Mouse (Mus musculus): ENCODE results near the gene Cyp2b13.
"Not testable (repeated sequence)": the region's sequence is repeated elsewhere in the genome, so short reads cannot be mapped to it uniquely, and the experiment has no call there.

Gene Cyp2b13

DNA sequence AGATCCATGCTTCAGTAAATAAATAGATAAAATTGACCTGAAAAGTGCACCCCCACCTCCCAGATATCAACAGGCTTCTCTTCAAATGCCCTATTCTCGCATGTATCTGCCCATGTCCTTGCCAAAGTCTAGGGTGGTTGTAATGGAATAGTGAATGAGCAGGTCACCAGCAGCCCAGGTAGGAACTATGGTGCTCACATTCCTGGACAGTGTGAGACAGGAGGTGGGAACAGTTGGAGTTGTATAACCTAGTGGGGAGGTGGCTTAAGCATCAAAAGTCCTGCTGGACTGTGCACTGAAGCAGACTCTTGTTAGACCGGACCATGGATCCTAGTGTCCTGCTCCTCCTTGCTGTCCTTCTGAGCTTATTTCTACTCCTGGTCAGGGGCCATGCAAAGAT, at the start of gene Cyp2b13:
Cyp2b13 (plus strand) TSS at position 301 of the 400 bp plus-strand sequence.
- DNase-seq = not testable (repeated sequence)

DNA sequence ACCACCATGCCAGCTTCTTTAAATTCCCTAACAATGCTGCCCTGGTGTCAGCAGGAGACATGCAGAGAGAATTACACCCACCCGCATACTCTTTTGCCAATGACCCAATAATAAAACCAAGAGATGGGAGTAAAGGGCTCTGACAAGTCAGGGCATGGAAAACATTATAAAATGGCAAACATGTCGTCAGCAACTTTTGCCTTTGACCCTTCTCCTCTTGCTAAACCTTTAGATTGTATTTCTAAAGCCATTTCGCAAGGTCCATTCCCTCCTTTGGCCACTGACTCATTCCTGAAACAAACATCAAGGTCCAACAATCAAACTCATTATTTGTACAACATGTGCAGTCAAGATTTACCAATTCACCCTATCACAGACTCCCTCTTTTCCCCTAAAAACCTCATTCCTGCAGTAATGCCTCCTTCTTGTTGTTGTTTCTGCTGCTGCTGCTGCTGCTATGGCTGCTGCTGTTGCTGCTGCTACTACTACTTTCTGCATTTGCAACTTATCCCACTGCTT, 41.4 kb upstream of the Cyp2b13 start:
- DNase-seq = not testable (repeated sequence)

DNA sequence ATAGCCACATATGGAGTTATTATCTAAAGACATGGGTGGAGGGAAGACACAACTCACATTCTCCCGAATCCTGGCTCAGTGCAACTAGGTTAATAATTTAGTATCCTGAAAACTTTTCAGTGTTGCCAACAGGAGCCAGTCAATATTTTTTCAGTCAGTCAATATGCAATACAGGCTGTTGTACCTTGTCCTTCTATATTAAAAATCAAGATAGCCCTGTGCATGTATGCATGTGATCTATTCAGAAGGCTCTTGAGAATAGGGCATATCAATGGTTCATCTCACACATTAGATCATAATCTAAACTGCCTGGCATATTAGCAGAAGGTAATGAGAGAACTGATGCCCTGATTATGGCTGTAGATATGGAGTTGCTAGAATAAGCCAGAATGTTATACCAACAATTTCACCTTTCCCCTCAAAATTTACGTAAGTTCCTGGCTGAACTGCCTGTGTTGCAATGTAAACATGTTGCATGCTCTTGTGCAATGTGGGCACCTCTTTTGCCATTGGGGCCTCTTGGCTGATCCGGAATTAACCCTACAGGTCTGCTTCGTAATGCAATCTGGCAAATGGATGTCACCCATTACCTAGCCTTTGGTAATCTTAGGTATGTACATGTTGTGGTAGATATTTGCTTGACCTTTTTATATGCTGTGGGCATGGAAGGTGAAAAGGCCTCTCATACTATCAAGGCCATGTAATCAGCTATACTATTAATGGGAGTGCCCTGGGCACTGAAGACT, 6.2 kb upstream of the Cyp2b13 start:
- not testable (repeated sequence) for DNase-seq

DNA sequence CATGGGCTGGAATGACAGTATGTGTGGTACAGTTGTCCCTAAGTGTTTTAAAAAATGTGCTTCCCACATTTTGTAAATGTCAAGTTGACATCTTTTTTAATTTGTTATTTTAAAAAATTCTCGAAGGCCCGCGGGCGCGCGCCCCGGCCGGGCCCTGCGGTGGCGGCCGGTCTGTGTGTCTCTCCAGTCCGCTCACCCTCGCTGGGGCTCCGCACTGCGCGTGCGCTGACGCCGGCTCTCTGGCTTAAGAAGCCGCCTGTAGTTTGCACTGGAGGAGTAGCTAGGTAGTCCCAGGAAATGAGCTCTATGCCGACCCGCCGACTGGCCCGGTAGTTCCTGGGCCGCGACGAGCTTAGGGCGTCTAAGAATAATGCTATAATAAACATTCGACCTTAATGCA, 10.4 kb downstream of the Cyp2b13 start:
- DNase-seq = not testable (repeated sequence)

DNA sequence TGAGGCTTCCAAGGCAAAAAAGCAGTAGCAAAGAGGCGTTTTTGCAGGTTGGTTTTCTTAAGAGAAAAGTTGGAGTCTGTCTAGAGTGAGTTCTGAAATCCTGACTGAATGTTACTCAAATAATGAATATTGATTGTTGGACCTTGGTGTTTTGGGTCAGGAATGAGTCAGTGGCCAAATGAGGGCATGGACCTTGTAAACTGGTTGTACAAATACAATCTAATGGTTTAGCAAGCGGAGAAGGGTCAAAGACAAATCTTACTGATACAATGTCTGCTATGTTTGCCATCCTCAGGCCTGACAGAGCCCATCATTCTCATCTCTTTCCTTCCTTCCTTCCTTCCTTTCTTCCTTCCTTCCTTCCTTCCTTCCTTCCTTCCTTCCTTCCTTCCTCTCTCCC, 21.3 kb downstream of the Cyp2b13 start:
- DNase-seq = no peak

DNA sequence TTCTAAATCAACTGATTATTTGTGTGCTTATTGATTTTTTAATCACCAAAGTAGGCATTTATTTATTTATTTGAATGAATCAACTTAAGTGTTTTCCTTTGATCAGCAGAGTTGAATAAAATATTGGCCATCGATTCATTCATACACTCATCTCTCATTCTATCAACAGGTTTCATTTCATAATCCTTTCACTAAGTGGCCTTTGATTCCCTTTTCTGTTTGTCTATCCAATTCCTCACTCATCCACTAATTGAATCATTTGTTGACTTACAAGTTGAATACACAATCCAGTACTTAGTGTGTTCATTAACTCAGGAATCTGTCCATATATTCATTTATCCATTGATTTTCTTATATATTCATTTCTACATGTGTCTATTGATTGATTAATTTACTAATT, 26.1 kb downstream of the Cyp2b13 start:
- no peak for DNase-seq

DNA sequence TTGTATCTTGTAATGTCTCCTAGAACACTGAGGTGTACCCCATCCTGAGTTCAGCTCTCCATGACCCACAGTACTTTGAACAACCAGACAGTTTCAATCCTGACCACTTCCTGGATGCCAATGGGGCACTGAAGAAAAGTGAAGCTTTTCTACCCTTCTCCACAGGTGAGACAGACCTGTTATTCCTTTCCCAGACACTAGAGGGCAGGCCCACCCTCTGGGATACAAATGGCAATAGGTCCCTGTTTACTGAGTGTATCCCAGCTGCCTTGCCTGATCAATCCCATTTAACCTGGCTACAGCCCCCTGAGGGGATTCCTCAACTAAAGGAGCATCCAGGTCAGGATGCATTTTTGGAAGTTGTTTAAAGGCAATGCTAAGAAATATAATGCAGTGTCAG, 27.3 kb downstream of the Cyp2b13 start:
- DNase-seq = not testable (repeated sequence)

DNA sequence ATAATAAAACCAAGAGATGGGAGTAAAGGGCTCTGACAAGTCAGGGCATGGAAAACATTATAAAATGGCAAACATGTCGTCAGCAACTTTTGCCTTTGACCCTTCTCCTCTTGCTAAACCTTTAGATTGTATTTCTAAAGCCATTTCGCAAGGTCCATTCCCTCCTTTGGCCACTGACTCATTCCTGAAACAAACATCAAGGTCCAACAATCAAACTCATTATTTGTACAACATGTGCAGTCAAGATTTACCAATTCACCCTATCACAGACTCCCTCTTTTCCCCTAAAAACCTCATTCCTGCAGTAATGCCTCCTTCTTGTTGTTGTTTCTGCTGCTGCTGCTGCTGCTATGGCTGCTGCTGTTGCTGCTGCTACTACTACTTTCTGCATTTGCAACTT, 78.3 kb downstream of the Cyp2b13 start:
- DNase-seq = not testable (repeated sequence)

DNA sequence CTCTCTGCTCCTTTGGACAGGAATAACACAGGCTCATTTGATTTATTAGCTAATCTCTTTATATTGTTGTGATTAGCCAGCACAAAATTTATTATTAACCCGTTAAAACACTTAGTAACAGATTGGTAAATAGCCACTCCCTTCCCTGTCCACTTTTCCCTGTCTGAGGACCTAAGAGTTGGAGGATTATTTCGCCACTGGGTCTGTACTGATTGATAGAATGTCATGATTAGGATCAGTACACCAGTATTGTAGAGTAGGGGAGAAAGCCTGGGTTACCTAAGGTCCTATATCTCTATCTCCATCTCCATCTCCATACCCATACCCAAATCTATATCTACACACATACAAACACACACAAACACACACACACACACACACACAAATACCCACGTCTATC, 82.4 kb downstream of the Cyp2b13 start:
- not testable (repeated sequence) for DNase-seq

Measured in kidney, postnatal 10 days (tissue).